Mouse (Mus musculus) embryonic facial prominence, embryonic 13.5 days (tissue): ENCODE results near the gene Lmcd1. TPM values are rescaled to one million over a fixed set of nuclear protein-coding genes. Genes with fewer than 3 reads are reported as not detected.
A peak's percentile ranks its signal among the peaks of the same experiment; 100 is the strongest.

ENCODE experiments used
- ATAC-seq: fragments of 200-750 bp; cut with Nextera tagmentation; 2 replicates; pipeline ENCODE4 v1.8.0; 2017; ENCODE audit warnings: low read depth; ENCODE audit not compliant: insufficient number of reproducible peaks, insufficient read depth, low FRiP score, low TSS enrichment
- H3K27ac ChIP-seq: fragments of 300-500 bp; sonication (generic); 2 replicates; pipeline ENCODE4 v1.5.1; 2015; ENCODE audit warnings: moderate library complexity, mild to moderate bottlenecking, inconsistent platforms
- H3K27me3 ChIP-seq: fragments of 300-500 bp; sonication (generic); 2 replicates; pipeline ENCODE4 v1.6.1; 2015; ENCODE audit warnings: mild to moderate bottlenecking, inconsistent platforms
- H3K36me3 ChIP-seq: fragments of 300-500 bp; sonication (generic); 2 replicates; pipeline ENCODE4 v1.6.1; 2015; ENCODE audit warnings: mild to moderate bottlenecking, inconsistent platforms
- H3K4me1 ChIP-seq: fragments of 300-500 bp; sonication (generic); 2 replicates; pipeline ENCODE4 v1.6.1; 2015; ENCODE audit warnings: inconsistent platforms
- H3K4me2 ChIP-seq: fragments of 300-500 bp; sonication (generic); 2 replicates; pipeline ENCODE4 v1.6.1; 2015; ENCODE audit warnings: moderate library complexity, mild to moderate bottlenecking, inconsistent platforms
- H3K4me3 ChIP-seq: fragments of 300-500 bp; sonication (generic); 2 replicates; pipeline ENCODE4 v1.5.1; 2015; ENCODE audit warnings: mild to moderate bottlenecking, inconsistent platforms
- H3K9ac ChIP-seq: fragments of 300-500 bp; sonication (generic); 2 replicates; pipeline ENCODE4 v1.6.1; 2015; ENCODE audit warnings: mild to moderate bottlenecking, inconsistent platforms
- H3K9me3 ChIP-seq: fragments of 300-500 bp; sonication (generic); 2 replicates; pipeline ENCODE4 v1.6.1; 2016; ENCODE audit warnings: inconsistent platforms
- WGBS: fragments of 180-500 bp; shearing (Covaris S2); methylation state at CpG from one replicate; pipeline ENCODE4 v1.1.7; 2015; ENCODE audit warnings: mixed read lengths; 5-methylcytosine and 5-hydroxymethylcytosine counted together
- polyA plus RNA-seq: library from polyadenylated mRNA; unstranded; fragments of >200 nt; fragmentation: Nextera tagmentation; extraction: Ambion mirVana; gene quantifications from 2 replicates; pipeline ENCODE4 v1.2.1, GENCODE M21; 2015

Lmcd1 gene
- polyA plus RNA-seq, 1 experiment from 2014 or later = 54.9 TPM

DNA sequence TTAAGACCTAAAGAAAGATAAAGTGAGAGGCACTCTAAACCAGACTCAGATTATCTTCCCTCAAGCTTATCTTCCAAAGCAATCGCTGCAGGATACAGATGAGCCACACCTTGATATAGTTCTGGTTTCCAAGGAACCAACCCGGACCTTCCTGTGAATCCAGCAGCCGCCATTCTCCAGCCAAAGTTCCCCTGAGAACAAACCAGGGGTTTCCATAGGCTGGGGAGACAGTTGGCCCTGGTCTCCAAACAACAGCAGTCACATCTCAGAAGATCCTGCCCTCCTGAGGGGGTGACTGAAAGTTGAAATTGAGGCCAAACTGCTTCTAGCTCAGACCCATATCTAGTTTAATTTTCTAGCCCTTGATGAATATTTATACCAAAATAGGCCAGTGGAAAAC is 14.7 kb downstream of the Lmcd1 start:
- Histone ChIP-seq H3K27ac (no peak overlapping the region), H3K4me3 (no peak overlapping the region), H3K9ac (no peak overlapping the region), H3K36me3 (no peaks in the 10 kb centered on the region), H3K4me2 (no peak overlapping the region), H3K4me1 (peaks cover 11% of the 10 kb centered on the region), H3K27me3 (no peaks in the 10 kb centered on the region), H3K9me3 (no peaks in the 10 kb centered on the region)
- no peak for ATAC-seq
- WGBS = 90% methylated on average over 3 of the region's 3 CpGs

GRCm38 (mm10) chr6:112291146-112291545 is 17.6 kb downstream of the Lmcd1 start:
- ATAC-seq = no peak
- Histone ChIP-seq H3K4me1 (peaks cover 11% of the 10 kb centered on the region), H3K9me3 (no peaks in the 10 kb centered on the region), H3K4me3 (no peak overlapping the region), H3K9ac (no peak overlapping the region), H3K36me3 (no peaks in the 10 kb centered on the region), H3K27ac (no peak overlapping the region), H3K27me3 (no peaks in the 10 kb centered on the region), H3K4me2 (no peak overlapping the region)
- WGBS = 86% methylated on average over 4 of the region's 4 CpGs

DNA sequence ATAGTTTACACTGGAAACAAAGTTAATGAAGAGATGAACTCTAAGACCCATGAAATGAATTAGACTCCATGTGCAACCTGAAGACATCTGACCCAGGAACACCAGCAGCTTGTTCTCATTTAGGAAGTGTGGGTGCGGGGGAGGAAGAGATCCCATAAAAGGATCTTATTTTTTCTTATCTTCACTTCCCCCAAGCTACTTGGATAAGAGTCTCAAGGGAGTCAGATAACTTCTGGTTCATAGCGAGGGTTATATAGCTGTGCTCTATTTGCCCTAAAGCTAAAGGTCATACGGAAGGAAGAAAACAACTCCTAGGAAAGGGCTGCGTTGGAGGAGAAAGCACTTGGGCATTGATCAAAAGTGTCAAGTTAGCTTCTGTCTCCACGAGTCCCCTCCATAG is 19.8 kb downstream of the Lmcd1 start:
- 20% methylated on average over 5 of the region's 5 CpGs for WGBS
- H3K27me3 ChIP-seq = no peaks in the 10 kb centered on the region
- no peak overlapping the region for H3K9ac ChIP-seq
- no peak overlapping the region for H3K4me3 ChIP-seq
- ATAC-seq = no peak
- no peak overlapping the region for H3K4me2 ChIP-seq
- H3K27ac ChIP-seq = no peak overlapping the region
- peaks cover 11% of the 10 kb centered on the region for H3K4me1 ChIP-seq
- H3K36me3 ChIP-seq = no peaks in the 10 kb centered on the region
- no peaks in the 10 kb centered on the region for H3K9me3 ChIP-seq

DNA sequence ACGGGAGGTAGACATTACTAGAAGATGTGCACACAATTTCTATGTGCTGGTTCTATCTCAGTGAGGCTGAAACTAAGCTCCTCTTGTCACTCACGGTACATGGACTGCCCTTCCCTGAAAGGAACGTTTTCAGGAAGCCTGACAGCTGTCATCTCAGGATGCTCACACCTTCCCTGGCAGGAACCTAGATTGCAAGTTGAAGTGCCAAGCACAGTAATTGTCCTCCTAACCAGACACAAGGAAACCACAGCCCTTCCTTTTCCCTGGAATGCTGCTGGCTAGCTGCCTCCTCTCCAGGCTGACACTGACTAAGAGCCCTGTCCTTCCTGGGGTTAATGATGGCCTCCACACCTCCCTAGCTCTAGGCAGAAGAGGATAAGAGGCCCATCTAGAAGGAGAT is 21.7 kb downstream of the Lmcd1 start:
- Histone ChIP-seq H3K4me3 (no peak overlapping the region), H3K27me3 (no peaks in the 10 kb centered on the region), H3K4me1 (peaks cover 11% of the 10 kb centered on the region), H3K36me3 (no peaks in the 10 kb centered on the region), H3K9me3 (no peaks in the 10 kb centered on the region), H3K9ac (no peak overlapping the region), H3K4me2 (no peak overlapping the region), H3K27ac (no peak overlapping the region)
- no peak for ATAC-seq
- 72% methylated on average over 3 of the region's 3 CpGs for WGBS

DNA sequence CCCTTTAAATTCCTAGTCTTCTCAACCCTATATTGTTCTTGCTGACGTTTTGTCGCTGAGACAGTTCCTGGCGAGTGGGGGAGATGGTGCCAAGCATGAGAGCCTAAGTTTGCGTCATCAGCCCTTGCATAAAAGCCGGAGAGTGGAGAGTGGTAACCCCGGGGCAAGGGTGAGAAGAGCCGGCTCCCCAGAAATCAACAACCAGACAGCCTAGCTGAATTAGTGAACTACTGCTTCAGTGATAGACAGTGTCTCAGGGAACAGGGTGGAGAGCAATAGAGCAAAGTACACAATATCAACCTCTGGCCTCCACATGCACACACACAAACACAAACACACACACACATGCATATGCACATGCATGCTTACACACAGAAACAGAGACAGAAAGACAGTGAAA is 26.6 kb downstream of the Lmcd1 start:
- WGBS = 77% methylated on average over 7 of the region's 7 CpGs
- Histone ChIP-seq H3K9me3 (no peaks in the 10 kb centered on the region), H3K4me2 (no peak overlapping the region), H3K9ac (no peak overlapping the region), H3K4me3 (no peak overlapping the region), H3K27me3 (no peaks in the 10 kb centered on the region), H3K27ac (no peak overlapping the region), H3K4me1 (peaks cover 22% of the 10 kb centered on the region), H3K36me3 (no peaks in the 10 kb centered on the region)
- no peak for ATAC-seq

GRCm38 (mm10) chr6:112300633-112301032 is 27.1 kb downstream of the Lmcd1 start:
- Histone ChIP-seq H3K27ac (no peak overlapping the region), H3K4me2 (no peak overlapping the region), H3K9ac (no peak overlapping the region), H3K4me1 (peaks cover 22% of the 10 kb centered on the region), H3K27me3 (no peaks in the 10 kb centered on the region), H3K36me3 (no peaks in the 10 kb centered on the region), H3K4me3 (no peak overlapping the region), H3K9me3 (no peaks in the 10 kb centered on the region)
- 90% methylated on average over 1 of the region's 1 CpGs for WGBS
- ATAC-seq = no peak

DNA sequence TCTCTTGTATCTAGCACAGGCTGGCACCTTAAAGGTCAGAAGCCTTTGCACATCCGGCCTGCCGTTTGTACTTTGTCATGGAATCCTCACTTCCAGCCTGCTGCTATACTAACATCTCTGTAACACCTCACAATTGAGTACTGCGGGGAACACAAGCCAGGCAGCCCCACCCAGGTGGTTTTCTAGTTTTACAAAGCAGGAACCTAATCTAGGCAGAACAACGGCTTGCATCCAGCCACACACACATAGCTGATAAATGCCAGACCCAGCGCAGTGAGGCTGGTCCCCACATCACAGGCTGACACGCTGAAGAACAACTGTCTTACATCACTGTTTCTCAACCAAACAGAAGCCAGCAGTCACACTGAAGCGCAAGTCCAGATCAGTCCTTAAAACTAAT is 28.7 kb downstream of the Lmcd1 start:
- WGBS = 41% methylated on average over 7 of the region's 7 CpGs
- ATAC-seq = no peak

GRCm38 (mm10) chr6:112302814-112303383 is 29.3 kb downstream of the Lmcd1 start:
- no peak for ATAC-seq
- whole genome bisulfite sequencing = 63% methylated on average over 9 of the region's 9 CpGs

More for the DNA sequence above, 28.7 kb downstream of the Lmcd1 start:
- H3K27me3 ChIP-seq = no peaks in the 10 kb centered on the region
- no peak overlapping the region for H3K4me2 ChIP-seq
- H3K9ac ChIP-seq = no peak overlapping the region
- peaks cover 22% of the 10 kb centered on the region for H3K4me1 ChIP-seq
- H3K4me3 ChIP-seq = no peak overlapping the region
- H3K36me3 ChIP-seq = no peaks in the 10 kb centered on the region
- peak overlapping the region; percentile 35 for H3K27ac ChIP-seq
- no peaks in the 10 kb centered on the region for H3K9me3 ChIP-seq

DNA sequence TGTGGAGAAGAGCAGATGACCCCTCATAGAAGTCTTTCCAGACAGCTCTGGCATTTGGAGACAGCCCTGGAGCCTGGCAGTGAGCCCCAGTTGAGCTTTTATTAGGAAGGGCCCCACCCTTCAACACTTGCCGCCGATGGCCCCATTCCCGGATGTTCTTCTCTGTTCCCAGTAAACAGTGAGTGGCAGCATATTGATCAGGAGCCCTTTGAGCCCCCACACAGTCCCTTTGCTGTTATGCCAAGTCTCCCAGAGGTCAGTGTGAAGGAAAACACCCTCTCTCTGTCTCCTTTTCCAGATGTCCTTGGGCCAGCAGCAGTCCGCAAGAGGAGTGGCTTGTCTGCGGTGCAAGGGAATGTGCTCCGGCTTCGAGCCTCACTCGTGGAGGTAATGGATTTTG is 31.2 kb downstream of the Lmcd1 start:
- H3K36me3 ChIP-seq = no peaks in the 10 kb centered on the region
- H3K4me2 ChIP-seq = no peak overlapping the region
- no peak for ATAC-seq
- peaks cover 22% of the 10 kb centered on the region for H3K4me1 ChIP-seq
- no peak overlapping the region for H3K27ac ChIP-seq
- WGBS = 78% methylated on average over 8 of the region's 8 CpGs
- no peak overlapping the region for H3K9ac ChIP-seq
- H3K27me3 ChIP-seq = no peaks in the 10 kb centered on the region
- no peaks in the 10 kb centered on the region for H3K9me3 ChIP-seq
- H3K4me3 ChIP-seq = no peak overlapping the region

More at GRCm38 (mm10) chr6:112302814-112303383, 29.3 kb downstream of the Lmcd1 start:
- H3K9ac ChIP-seq = no peak overlapping the region
- peaks cover 22% of the 10 kb centered on the region for H3K4me1 ChIP-seq
- no peaks in the 10 kb centered on the region for H3K9me3 ChIP-seq
- H3K4me3 ChIP-seq = no peak overlapping the region
- H3K36me3 ChIP-seq = no peaks in the 10 kb centered on the region
- H3K27ac ChIP-seq = no peak overlapping the region
- no peak overlapping the region for H3K4me2 ChIP-seq
- H3K27me3 ChIP-seq = no peaks in the 10 kb centered on the region

GRCm38 (mm10) chr6:112309330-112309938 is 35.9 kb downstream of the Lmcd1 start:
- Histone ChIP-seq H3K4me1 (peaks cover 6% of the 10 kb centered on the region; the same call in 1 of the 2 replicates), H3K4me2 (no peak overlapping the region), H3K9me3 (no peaks in the 10 kb centered on the region), H3K27ac (no peak overlapping the region), H3K27me3 (no peaks in the 10 kb centered on the region), H3K9ac (no peak overlapping the region), H3K4me3 (no peak overlapping the region), H3K36me3 (0 out of 2 replicates have a peak, but pooled peaks cover 8% of the 10 kb centered on the region)
- 71% methylated on average over 6 of the region's 6 CpGs for WGBS
- ATAC-seq = no peak

DNA sequence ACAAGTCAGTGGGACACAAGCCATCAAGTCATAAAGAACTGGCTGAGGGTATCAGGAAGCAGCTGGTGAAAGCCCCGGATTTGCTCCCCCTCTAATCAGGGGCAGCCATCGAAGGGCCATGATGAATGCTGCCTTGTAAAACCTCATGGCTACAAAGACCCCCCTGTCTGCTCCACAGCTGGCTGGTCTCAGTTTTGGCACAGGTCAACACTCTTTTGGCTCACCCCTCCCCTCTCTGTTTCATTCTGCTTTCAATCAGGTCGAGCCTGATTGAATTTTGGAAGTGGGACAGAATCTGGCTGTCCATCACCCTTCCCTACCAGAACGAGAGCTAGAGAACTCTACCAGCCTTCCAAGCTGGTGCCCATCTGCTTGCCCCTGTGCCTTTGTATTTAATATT is 37.8 kb downstream of the Lmcd1 start:
- Histone ChIP-seq H3K9ac (no peak overlapping the region), H3K36me3 (peaks cover 19% of the 10 kb centered on the region), H3K4me1 (peaks cover 6% of the 10 kb centered on the region; the same call in 1 of the 2 replicates), H3K27me3 (no peaks in the 10 kb centered on the region), H3K4me2 (no peak overlapping the region), H3K27ac (peak overlapping the region; percentile 13; the same call in 1 of the 2 replicates), H3K4me3 (no peak overlapping the region), H3K9me3 (no peaks in the 10 kb centered on the region)
- peak; percentile 43; the same call in 1 of the 2 replicates for ATAC-seq
- 26% methylated on average over 4 of the region's 4 CpGs for WGBS

DNA sequence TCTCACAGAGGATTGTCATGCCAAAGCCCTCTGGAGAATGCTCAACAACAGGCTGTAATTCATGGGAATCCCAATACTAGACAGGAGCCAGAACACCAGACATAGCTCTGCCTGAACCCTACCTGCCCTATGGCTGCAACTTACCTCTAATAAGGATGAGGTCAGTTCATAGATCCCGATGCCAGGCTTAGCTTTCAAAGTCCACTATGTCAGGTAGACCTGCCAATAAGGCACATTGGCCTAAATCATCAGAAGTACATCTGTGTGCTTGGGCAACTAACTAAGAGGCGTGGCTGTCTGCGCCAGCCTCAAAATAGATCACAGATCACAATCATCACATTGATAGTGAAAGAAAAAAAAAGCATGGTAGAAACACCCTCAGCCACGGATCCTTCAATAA is 45.9 kb downstream of the Lmcd1 start:
- Histone ChIP-seq H3K27ac (peak overlapping the region; percentile 11; the same call in 1 of the 2 replicates), H3K27me3 (no peaks in the 10 kb centered on the region), H3K9ac (no peak overlapping the region), H3K4me2 (no peak overlapping the region), H3K36me3 (peaks cover 15% of the 10 kb centered on the region), H3K4me3 (no peak overlapping the region), H3K9me3 (no peaks in the 10 kb centered on the region), H3K4me1 (peaks cover 10% of the 10 kb centered on the region; the same call in 1 of the 2 replicates)
- no peak for ATAC-seq
- 93% methylated on average over 4 of the region's 4 CpGs for WGBS
